Mouse (Mus musculus) mouse embryonic stem cell (cell line): ENCODE measurements around the gene Cldn7.

Experiments used
- in situ Hi-C, 2 experiments: fragments of 300-500 bp; cut with MboI; formaldehyde crosslinking; loops; 1 replicate in 1 of 2; 3 replicates in 1 of 2; pipeline ENCODE4 v1.14.3; 2019 to 2020; ENCODE audit warnings: low sequenced_read_pairs in 2 of 2, low pct_unique_long_range_greater_than_20kb in 1 of 2, mixed read lengths in 1 of 2; ENCODE audit not compliant: unreplicated experiment in 1 of 2

Cldn7 gene

DNA sequence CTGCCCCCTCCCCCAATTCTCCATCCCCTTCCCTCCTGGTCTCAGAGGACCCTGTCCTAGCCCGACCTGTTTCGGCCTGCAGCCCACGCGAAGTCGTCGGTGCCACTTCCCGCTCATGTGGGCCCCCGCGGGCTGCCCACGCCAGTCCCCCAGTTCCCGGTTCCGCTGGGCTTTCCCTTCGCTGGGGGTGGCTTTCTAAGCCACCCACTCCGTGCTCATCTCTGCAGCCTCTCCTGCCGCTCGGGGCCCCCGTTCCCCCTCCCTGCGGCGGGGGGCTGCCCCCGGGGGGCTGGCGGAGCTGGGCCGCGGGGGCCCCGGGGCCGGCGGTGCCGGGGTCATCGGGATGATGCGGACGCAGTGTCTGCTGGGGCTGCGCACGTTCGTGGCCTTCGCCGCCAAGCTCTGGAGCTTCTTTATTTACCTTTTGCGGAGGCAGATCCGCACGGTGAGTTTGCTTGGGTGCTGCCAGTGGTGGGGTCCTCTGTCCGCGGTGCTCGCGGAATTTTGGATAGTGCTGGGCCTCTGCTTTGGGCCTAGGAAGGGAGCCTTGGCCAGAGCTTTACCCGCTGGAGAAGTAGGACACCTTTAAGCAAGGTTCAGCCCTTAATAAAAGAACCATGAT is 16.7 kb downstream of the Cldn7 start, which contains the start of gene Ctdnep1:
TSS of gene Ctdnep1 (plus strand) at position 16 of the 622 bp plus-strand sequence.
- in situ Hi-C loops = no loop called here

DNA sequence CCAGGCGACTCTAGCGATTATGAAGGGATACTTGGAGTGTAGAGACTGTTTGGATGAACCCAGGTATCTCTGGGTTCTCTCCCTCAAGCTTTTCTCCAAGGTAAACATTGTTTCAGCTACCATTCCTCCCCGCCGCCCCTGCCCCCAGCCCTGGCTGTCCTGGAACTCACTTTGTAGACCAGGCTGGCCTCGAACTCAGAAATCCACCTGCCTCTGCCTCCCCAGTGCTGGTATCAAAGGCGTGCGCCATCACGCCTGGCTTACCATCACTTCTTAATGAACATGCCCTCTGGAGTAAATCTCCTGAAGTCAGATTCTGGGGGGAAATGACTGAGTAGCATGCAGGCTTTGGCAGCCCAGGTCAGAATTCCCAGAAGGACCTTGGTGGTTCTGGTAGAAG is 17.6 kb downstream of the Cldn7 start, which contains the start of gene Elp5:
TSS of gene Elp5 (minus strand) at position 293 of the 400 bp plus-strand sequence.
- in situ Hi-C loops = no loop called here

DNA sequence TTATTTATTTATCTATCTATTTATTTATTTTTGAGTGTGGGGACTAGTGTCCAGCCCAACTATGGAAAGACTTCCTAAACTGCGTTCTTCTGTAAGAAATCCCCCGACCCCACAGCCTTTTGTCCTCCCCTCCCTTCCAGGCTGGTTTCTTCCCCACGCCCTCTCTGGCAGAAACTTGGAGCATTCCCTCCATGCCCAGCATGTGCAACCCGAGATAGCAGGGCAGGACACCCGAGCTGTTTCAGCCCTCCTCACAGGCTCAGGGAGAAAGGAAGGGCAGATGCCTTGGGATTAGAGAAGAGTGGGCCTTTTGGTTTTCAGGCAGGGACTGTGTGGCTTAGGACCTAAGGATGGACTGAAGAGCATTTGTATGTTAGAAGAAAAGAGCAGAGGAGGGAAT is 18.3 kb downstream of the Cldn7 start:
- in situ Hi-C loops = no loop called here

DNA sequence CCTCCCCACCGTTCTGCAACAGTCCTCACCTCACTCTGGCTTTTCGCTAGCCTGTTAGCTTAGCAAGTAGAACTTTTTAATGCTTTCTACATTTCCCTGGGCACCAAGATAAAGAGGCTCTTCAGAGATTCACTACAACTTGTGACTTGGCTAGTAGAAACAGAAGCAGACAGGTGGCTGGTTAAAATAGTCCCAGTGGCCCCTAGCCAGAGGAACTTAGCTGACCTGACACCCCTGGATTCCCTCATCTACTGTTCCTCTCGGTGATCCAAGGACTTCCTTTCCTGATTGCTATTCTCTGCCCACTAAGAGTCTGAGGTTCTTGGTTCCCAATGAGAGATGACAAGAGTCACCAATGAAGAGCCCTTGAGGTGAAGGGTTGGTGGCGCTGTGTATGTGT is 18.8 kb downstream of the Cldn7 start:
- in situ Hi-C loops = no loop called here

DNA sequence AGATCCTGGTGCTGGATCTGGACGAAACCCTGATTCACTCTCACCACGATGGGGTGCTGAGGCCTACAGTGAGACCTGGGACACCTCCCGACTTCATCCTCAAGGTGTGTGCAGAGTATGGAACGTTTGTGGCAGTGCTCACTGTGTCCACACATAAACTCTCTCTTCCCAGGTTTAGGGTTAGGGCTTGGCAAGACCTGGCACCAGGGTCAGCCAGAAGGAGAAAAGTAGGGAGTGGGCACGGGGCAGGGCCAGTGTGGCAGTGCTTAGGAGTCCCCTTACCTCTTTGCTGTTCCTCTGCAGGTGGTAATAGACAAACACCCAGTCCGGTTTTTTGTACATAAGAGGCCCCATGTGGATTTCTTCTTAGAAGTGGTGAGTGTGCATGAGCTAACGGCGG is 19.9 kb downstream of the Cldn7 start:
- in situ Hi-C loops = no loop called here

DNA sequence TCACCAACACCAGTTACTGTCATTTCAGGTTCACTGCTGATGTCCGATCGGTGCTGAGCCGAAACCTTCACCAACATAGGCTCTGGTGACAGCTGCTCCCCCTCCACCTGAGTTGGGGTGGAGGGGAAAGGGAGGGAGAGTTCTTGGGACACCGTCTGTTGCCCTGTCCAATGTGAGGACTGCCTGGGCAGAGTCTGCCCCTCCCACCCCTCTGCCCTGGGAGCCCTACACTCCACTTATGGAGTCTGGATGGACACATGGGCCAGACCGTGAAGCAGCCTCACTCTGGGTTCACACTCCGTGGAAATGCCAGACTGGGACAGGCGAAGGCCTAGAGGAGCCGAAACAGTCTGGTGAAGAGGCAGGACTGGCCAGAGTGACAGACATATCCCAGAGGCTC is 25.4 kb downstream of the Cldn7 start:
- in situ Hi-C loops = no loop called here

DNA sequence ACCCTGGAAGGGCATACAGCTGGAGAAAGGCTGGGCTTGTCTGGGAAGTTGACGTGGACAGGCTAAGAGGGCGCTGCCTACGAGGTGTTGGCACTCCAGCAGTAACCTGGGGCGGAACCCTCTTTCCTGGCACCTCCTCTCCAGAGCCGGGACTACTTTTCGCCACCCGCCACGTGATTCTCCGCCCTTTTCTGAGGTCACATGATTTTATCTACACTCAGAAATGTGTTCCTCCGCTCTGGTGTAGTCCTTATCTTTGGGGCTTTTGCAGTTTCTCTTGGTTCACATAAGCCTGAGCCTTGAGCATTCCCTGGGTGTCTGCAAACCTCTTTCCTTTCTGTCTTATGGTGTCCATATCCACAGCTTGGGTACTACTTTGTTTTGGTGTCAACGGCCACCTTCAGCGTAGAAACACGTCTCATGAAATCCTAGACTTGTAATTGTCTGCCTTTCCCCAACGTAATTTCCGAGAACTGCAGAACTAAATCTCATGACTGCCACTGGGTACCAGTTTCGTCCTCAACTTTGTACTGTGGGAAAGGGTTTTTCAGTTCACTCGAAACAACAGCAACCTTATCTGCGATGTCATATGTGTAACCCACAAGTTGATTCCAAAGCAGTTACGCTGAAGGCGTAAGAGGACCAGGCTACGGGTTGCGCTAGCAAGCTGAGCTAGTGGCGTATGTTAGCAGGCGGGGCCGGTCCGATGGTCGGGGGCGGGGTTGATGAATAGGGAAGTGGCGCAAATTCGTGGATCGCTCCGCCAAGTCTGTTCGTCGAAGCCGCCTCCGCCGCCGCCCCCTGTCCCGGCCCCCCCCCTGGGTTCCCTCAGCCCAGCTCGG is 26.5 kb downstream of the Cldn7 start, which contains the start of gene Gabarap:
TSS of gene Gabarap (plus strand) at position 294 of the 842 bp plus-strand sequence.
- in situ Hi-C loops = no loop called here

DNA sequence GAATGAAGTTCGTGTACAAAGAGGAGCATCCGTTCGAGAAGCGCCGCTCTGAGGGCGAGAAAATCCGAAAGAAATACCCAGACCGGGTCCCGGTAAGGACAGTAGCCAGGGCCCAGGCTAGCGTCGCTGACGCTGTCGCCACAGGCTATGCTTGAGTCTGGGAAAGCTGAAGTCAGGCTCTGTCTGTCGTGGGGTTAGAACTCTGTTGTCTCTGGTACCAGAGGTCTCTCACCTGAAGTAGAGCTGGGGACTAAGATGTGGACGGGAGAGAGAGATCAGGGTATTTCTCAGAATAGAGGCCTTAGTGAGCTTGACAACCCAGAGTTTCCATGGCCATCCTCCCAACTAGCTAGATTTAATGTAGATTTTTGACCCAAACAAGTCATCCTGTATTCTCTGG is 27.1 kb downstream of the Cldn7 start:
- in situ Hi-C loops = no loop called here

DNA sequence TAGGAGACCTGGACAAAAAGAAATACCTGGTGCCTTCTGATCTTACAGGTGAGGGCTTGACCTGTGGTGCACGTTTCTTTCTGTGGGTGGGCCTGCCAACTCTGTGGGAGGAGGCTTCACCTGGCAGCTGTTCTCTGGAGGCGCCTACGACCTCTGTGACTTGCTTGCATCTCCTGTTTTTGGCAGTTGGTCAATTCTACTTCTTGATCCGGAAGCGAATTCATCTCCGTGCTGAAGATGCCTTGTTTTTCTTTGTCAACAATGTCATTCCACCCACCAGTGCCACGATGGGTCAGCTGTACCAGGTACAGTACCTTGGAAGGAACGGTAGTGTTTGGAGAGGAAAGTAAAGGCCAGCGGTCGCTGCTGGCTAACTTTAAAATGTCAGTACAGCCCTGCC is 27.8 kb downstream of the Cldn7 start:
- in situ Hi-C loops = no loop called here

DNA sequence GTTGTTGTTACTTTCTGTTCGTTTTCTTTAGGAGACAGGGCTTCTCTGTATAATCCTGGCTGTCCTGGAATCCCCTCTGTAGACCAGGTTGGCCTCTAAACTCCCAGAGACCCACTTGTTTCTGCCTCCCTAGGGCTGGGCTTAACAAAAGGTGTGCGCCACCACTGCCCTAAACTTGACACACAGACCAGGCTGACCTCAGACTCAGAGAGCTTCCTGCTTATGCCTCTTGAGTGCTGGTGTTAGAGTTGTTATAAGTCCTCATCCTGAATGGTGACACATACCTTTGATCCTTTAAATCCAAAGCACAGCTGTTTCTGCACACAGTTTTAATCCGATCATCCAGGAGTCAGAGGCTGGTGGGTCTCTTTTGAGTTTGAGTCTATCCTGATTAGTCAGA is 28.4 kb downstream of the Cldn7 start:
- in situ Hi-C loops = no loop called here

DNA sequence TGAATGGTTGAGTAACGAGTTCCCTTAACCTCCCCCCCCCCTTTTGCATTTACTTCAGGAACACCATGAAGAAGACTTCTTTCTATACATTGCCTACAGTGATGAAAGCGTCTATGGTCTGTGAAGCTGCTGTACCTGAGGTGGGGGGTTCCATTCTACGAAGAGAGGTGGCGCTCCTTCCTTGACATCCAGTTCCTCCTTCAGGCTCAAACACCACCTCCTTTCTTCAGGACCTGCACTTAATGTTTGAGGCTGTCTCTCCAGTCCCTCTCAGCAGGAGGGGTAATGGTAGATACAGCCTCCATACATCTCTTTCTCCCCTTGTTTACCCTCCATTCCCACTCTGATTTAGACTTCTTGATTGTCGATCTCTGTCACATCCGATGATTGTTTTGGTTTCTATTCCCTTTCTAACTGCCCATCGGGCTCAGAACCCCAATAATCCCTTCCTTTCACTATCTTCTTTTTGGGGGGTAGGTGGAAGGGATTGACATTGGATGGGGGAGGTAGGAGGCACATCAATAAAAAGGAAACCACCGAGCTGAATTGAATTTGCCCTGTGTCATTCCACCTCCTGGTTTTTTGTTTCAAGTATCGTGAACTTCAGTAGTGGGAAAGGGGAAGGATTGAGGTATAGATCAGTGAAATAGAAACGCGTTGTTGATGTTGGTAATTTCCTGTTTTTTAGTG is 30.0 kb downstream of the Cldn7 start:
- in situ Hi-C loops = no loop called here

DNA sequence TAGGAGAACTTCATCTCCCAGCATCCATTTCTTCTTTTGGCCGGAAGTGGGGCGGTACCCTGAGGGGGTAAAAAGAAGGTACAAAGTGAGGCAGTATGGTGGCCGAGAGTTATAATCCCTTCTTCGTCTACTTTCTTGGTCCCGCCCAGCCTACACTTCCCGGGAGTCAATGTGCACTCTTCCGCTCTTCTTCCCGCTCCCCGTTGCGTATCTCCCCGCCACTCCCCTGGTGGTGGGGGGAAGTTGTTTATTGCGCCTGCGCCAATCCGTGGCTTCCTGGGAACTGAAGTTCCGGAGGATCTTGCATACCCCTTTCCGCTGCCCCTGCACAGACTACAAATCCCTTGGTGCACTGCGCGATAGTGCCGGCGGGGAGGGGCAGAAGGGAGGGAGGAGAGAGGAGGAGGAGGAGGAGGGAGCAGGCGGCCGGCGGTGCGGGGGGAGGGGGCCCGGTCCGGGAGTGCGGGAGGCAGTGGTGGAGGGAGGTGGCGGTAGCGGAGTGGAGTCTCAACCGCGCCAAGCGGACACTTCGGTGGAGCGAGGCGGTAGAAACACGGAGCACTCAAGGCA is 30.9 kb downstream of the Cldn7 start, which contains the start of gene Phf23:
TSS of gene Phf23 (plus strand) at position 387 of the 570 bp plus-strand sequence.
- in situ Hi-C loops = no loop called here

DNA sequence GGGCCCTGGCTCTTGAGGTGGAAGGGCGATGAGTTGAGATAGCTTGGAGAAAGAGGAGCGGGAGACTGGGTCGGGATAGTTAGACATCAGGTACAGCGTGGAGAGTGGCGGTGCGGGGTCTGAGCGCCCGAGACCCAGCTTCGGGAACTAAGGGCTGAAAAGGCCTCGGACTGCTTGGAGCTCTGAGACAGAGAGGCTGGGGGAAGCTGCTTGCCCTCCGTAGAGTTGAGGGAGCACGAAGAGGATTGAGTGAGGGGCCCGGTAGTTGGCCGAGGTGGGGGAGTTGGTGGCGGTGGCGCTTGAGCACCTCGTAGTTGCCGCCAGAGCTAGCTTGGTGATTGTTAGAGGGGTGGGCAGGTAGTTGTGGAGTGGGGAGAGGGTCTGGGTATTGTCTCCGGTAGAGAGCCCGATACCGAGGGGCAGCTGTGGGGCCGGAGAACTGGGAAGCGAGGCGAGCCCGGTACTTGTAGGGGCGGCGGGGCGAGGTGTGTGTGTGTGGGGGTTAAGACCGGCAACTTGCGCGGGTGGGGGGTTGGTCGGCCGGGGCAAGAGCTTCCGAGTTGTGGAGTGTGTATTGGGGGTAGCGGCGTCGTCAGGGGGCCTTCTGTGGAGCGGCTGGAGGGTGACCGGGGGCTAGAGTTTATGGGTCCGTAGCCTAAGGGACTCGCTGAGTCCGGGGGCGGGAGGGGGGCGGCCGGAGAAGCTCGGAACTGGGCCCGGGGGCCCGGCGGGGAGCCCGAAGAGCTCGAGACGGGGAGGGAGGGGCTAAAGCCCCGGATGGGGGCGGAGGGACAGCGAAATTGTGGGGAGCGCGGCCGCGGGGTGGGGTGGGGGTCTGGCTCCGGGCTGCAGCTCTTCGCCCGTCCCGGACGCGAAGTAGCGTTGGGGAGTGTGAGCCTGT is 31.8 kb downstream of the Cldn7 start:
- in situ Hi-C loops = no loop called here

DNA sequence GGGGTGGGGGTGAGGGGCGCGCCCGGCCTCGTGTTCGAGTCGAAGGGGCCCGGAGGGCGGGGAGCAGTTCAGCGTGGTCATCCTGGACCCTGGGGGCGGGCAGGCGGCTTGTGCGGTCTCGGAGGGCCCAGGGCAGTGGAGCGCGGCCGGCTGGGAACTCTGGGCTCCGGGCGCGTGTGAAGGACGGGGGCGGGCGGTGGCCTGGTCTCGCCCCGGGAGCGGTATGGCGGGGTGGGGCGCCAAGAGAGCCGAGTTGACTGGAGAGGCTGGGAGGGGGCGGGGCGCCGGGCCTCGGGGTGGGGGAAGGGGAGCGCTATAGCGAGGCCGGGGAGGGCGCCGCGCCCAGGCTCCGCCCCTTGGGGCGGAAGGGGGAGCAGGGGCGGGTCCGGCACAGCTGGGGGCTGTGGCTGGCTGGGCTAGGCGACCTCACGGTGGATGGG is 32.5 kb downstream of the Cldn7 start:
- in situ Hi-C loops = no loop called here

DNA sequence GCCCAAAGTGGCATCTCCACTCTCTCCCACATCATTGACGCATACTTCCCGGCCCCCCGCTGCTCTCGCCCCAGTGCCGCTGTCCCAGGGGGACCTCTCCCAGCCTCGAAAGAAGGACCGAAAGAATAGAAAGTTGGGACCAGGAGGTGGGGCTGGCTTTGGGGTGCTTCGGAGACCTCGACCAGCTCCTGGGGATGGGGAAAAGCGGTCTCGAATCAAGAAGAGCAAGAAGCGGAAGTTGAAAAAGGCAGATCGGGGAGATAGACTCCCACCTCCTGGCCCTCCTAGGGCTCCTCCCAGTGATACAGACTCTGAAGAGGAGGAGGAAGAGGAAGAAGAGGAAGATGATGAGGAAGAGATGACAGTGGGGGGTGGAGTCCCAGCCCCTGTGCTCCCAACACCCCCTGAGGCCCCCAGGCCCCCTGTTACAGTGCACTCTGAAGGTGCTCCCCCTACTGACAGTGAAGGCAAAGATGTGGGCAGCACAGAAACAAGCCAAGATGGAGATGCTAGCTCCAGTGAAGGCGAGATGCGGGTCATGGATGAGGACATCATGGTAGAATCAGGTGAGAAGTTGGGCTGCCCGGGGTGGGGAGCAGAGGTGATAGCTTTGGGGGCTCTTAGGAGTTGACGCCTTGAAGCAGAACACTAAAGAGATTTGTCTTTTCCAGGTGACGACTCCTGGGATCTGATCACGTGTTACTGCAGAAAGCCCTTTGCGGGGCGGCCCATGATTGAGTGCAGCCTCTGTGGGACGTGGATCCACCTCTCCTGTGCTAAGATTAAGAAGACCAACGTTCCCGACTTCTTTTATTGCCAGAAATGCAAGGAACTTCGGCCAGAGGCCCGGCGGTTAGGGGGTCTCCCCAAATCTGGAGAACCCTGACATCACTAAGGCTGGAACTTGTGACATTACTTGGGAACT is 34.2 kb downstream of the Cldn7 start:
- in situ Hi-C loops = no loop called here

DNA sequence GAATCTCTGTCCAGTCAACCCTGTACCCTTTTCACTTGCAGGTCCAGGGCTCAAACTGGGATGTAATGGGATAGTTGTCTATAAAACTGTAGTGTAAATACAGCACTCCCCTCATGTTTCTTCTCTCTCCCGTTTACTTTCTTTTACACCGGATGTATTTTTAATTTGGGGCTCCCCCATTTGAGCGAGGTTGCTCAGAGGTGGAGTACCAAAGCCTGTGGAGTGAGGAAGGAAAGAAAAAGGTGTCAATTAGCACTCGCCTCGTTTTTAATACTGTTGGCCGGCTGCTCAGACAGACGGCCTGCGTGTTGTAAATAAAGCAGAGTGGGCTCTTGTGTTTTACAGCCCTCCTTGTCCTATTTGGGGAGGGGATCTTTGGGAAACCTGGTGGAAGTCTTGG is 35.1 kb downstream of the Cldn7 start:
- in situ Hi-C loops = no loop called here

DNA sequence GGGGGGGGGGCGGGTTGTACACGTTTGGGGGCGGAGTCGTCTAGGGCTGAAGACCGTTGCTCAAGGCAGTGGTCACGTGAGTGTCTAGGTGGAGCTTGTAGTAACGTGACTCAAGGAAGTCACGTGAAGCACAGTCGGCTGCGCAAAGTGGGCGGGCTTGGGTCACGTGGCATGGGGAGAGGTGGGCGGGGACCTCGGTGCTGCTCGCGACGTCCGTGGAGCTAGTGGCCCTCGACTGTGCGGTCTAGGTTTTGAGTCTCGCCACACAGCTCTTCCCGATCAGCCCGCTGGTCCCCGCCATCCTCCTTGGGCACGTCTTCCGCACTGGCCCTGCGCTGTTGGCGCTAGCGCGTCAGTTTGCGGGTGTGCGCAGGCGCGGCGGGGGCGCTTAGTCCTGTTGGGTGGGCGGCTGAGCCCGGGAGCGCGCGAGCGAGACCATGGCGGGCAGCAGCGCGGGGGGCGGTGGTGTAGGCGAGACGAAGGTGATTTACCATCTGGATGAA is 35.9 kb downstream of the Cldn7 start, which contains the start of gene Dvl2:
TSS of gene Dvl2 (plus strand) at position 200 of the 503 bp plus-strand sequence.
- in situ Hi-C loops = no loop called here
